Mouse (Mus musculus) midbrain, embryonic 14.5 days (tissue): ENCODE results near the gene Olfr954. TPM values are rescaled to one million over a fixed set of nuclear protein-coding genes. Genes with fewer than 3 reads are reported as not detected.
A peak's percentile ranks its signal among the peaks of the same experiment; 100 is the strongest.

Experiments used
- ATAC-seq: fragments of 200-750 bp; cut with Nextera tagmentation; 2 replicates; pipeline ENCODE4 v1.8.0; 2017; ENCODE audit warnings: moderate number of reproducible peaks, moderate library complexity; ENCODE audit not compliant: low FRiP score, low TSS enrichment
- DNase-seq: peaks from one replicate; pipeline ENCODE4 v3.0.0-alpha.2; 2015
- H3K27ac ChIP-seq: fragments of 300-500 bp; sonication (generic); replicated peaks from 2 replicates; pipeline ENCODE4 v1.5.1; 2014; ENCODE audit warnings: mild to moderate bottlenecking, low read depth, low read length, moderate library complexity
- H3K27me3 ChIP-seq: fragments of 300-500 bp; sonication (generic); 2 replicates; pipeline ENCODE4 v1.6.1; 2014; ENCODE audit warnings: low read length, control low read depth, mixed read lengths; ENCODE audit not compliant: control insufficient read depth, insufficient read depth
- H3K36me3 ChIP-seq: fragments of 300-500 bp; sonication (generic); 2 replicates; pipeline ENCODE4 v1.6.1; 2014; ENCODE audit warnings: low read length, control low read depth; ENCODE audit not compliant: control insufficient read depth, insufficient read depth
- H3K4me1 ChIP-seq: fragments of 300-500 bp; sonication (generic); 2 replicates; pipeline ENCODE4 v1.6.1; 2014; ENCODE audit warnings: mild to moderate bottlenecking, antibody characterized with exemption, low read length, control low read depth; ENCODE audit not compliant: control insufficient read depth, insufficient read depth
- H3K4me2 ChIP-seq: fragments of 300-500 bp; sonication (generic); 2 replicates; pipeline ENCODE4 v1.6.1; 2014; ENCODE audit warnings: mild to moderate bottlenecking, low read length, moderate library complexity
- H3K4me3 ChIP-seq: fragments of 300-500 bp; sonication (generic); replicated peaks from 2 replicates; pipeline ENCODE4 v1.5.1; 2014; ENCODE audit warnings: low read depth, low read length
- H3K9ac ChIP-seq: fragments of 300-500 bp; sonication (generic); replicated peaks from 2 replicates; pipeline ENCODE4 v1.6.1; 2014; ENCODE audit warnings: mild to moderate bottlenecking, low read length, moderate library complexity
- H3K9me3 ChIP-seq: fragments of 300-500 bp; sonication (generic); 2 replicates; pipeline ENCODE4 v1.6.1; 2016; ENCODE audit warnings: low read length, control low read depth, mixed read lengths; ENCODE audit not compliant: control insufficient read depth
- WGBS: fragments of 180-500 bp; shearing (Covaris S2); extraction: QIAGEN DNeasy Blood & Tissue Kit; methylation state at CpG from one replicate; pipeline ENCODE4 v1.1.7; 2014; 5-methylcytosine and 5-hydroxymethylcytosine counted together
- polyA plus RNA-seq: library from polyadenylated mRNA; unstranded; fragments of >200 nt; fragmentation: Nextera tagmentation; extraction: Ambion mirVana; gene quantifications from 2 replicates; pipeline ENCODE4 v1.2.1, GENCODE M21; 2014

The Olfr954 gene
- not detected in 2 replicates for polyA plus RNA-seq

DNA sequence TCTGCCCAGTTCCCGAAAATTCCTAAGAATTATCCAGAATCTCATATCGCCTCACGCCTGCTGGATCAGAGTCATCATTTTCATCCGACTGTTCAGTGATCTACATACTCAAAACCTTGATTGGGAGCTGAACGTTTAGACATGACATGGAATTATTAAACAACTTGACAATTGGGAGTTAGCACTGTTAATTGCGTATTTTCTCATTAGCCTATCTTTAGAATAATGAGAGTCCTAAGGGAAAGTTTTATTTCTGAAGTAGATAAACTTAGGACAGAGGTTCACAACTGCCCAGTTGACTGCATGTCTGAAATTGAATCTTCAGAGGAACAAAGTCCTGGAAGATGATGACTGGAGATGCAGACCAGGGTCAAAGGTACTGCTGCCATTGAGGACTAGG, at the start of gene Olfr954:
TSS of gene Olfr954 (plus strand) at position 301 of the 400 bp plus-strand sequence.
- Histone ChIP-seq H3K36me3 (no peaks in the 10 kb centered on the region), H3K4me1 (no peaks in the 10 kb centered on the region), H3K9ac (no peak within 1 kb of the TSS), H3K4me2 (no peak within 1 kb of the TSS), H3K9me3 (no peaks in the 10 kb centered on the region), H3K27ac (no peak within 1 kb of the TSS), H3K27me3 (no peaks in the 10 kb centered on the region), H3K4me3 (no peak within 1 kb of the TSS)
- ATAC-seq (no peak), DNase-seq (no peak)
- 88% methylated on average over 6 of the region's 6 CpGs for WGBS

DNA sequence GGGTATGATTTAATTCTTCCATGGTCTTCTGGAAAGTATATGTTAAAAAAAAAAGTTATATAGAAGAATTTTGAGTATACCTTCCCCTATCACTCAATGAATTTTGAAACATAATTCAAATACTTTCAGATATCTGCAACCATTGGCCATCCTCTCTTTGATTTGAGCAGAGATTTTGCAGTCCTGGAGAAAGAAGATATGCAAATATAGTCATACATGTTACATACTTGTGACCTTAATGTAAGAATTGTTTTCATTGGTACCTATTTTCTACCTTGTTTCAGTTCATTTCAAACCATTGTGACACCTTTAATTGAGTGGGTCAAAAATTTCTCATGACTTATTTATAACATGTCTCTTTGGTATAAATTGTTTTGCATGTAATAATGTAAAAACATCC, 29.5 kb upstream of the Olfr954 start, which contains the start of gene Olfr952:
TSS of gene Olfr952 (minus strand) at position 101 of the 400 bp plus-strand sequence.
- Histone ChIP-seq H3K4me2 (no peak within 1 kb of the TSS), H3K9ac (no peak within 1 kb of the TSS), H3K9me3 (no peaks in the 10 kb centered on the region), H3K27me3 (no peaks in the 10 kb centered on the region), H3K27ac (no peak within 1 kb of the TSS), H3K4me3 (no peak within 1 kb of the TSS), H3K36me3 (no peaks in the 10 kb centered on the region), H3K4me1 (no peaks in the 10 kb centered on the region)
- ATAC-seq: no peak
- DNase-seq: no peak

DNA sequence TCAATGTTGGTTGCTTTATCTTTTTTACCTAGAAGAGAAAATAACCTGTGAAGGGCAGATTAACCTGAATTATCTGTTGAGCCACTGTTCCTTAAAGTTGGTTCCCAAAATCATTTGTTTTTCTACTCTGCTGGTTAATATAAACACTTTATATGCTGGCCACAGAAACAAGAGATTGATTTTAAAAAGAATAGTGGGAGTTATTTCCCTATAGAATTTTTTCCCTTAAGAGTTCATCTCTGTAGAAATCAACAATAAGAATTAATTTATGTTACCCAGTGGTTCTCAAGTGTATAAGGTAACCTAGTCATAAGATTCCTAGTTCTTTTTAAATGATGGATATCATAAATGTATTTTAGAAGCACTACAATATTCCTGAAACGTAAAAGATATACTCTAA, 15.3 kb downstream of the Olfr954 start, which contains the start of gene Olfr955:
TSS of gene Olfr955 (minus strand) at position 101 of the 400 bp plus-strand sequence.
- no peak for DNase-seq
- Histone ChIP-seq H3K4me2 (no peak within 1 kb of the TSS), H3K9me3 (no peaks in the 10 kb centered on the region), H3K36me3 (no peaks in the 10 kb centered on the region), H3K4me1 (no peaks in the 10 kb centered on the region), H3K27ac (no peak within 1 kb of the TSS), H3K4me3 (no peak within 1 kb of the TSS), H3K9ac (no peak within 1 kb of the TSS), H3K27me3 (no peaks in the 10 kb centered on the region)
- no peak for ATAC-seq
- WGBS: 46% methylated on average over 1 of the region's 1 CpGs

DNA sequence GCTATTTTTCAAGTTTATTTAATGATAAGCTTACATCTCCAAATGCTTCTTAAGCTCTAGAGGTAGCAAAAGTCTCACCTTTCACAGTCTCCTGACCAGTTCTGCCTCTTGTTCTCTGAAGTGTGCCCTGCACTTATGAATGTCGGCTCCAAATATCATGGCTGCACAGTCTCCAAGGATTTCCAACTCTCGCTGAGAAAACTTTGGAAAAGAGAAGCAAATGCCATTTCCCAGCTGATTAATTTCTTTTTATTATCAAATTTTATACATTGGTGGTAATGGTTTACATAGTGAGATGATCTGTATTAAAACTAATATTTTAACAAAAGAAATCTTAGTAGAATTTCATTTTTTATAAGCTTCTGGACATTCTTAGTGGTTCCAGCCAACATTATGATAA, 37.4 kb downstream of the Olfr954 start, which contains the start of gene Olfr44:
TSS of gene Olfr44 (minus strand) at position 101 of the 400 bp plus-strand sequence.
- ATAC-seq (no peak), DNase-seq (no peak)
- H3K4me1 ChIP-seq: no peaks in the 10 kb centered on the region
- H3K36me3 ChIP-seq: no peaks in the 10 kb centered on the region
- H3K27ac ChIP-seq: no peak within 1 kb of the TSS
- 92% methylated on average over 2 of the region's 2 CpGs for WGBS
- H3K4me3 ChIP-seq: no peak within 1 kb of the TSS
- H3K4me2 ChIP-seq: no peak within 1 kb of the TSS
- no peaks in the 10 kb centered on the region for H3K9me3 ChIP-seq
- H3K27me3 ChIP-seq: no peaks in the 10 kb centered on the region
- no peak within 1 kb of the TSS for H3K9ac ChIP-seq

DNA sequence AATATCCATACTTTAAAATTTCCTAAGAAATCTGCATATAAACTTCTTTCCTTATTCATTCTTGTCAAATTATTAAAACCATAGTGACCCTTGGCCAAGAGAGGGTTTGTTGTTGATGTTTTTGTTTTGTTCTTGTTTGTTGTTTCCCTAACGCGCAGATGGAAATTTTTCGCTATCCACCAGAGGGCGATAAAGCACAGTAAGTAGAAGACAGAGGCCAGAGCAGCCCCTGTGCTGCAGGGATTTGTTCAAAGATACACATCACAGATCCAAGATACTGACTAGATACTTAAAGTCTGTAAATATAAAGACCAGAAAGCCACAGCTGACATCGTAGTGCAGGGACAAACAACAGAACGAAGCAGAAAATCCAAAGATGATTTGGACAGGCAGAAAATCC, 52.5 kb downstream of the Olfr954 start:
- Histone ChIP-seq H3K9ac (0 out of 2 replicates have a peak overlapping the region, but pooled peaks have one; percentile 9), H3K36me3 (no peaks in the 10 kb centered on the region), H3K27ac (no peak overlapping the region), H3K4me1 (no peaks in the 10 kb centered on the region), H3K4me3 (no peak overlapping the region), H3K27me3 (no peaks in the 10 kb centered on the region), H3K4me2 (no peak overlapping the region), H3K9me3 (no peaks in the 10 kb centered on the region)
- peak; percentile 92 for DNase-seq
- ATAC-seq: peak; percentile 71
- 12% methylated on average over 6 of the region's 6 CpGs for WGBS

DNA sequence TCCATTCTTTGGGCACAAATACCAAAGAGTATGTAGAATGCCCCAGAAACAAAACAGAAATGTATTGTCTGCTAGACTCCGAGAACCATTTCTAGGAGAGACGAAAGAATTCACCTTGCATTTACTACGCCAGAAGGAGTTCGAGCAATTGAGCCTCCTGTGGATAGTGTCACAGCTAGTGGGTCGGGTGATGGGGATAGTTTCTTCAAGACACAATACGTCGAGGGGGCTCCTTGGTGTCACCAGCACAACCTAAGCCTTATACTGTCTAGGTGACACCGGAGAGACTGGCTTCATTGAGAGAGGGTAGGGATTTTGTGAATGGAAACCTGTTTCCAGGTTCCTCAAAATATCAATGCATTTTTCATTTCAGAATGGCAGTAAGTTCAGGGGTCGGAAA, 52.9 kb downstream of the Olfr954 start:
- Histone ChIP-seq H3K4me2 (no peak overlapping the region), H3K9ac (0 out of 2 replicates have a peak overlapping the region, but pooled peaks have one; percentile 9), H3K27ac (no peak overlapping the region), H3K27me3 (no peaks in the 10 kb centered on the region), H3K4me1 (no peaks in the 10 kb centered on the region), H3K4me3 (no peak overlapping the region), H3K36me3 (no peaks in the 10 kb centered on the region), H3K9me3 (no peaks in the 10 kb centered on the region)
- DNase-seq (no peak), ATAC-seq (no peak)
- 77% methylated on average over 9 of the region's 9 CpGs for WGBS

Other genes with a start within 250 kb of the Olfr954 start
- gene Olfr1537, start 206.7 kb upstream of the Olfr954 start, polyA plus RNA-seq: not detected in 2 replicates
- not detected in 2 replicates for gene Olfr945, start 179.9 kb upstream of the Olfr954 start, polyA plus RNA-seq
- not detected in 2 replicates for gene Olfr948, start 130.7 kb upstream of the Olfr954 start, polyA plus RNA-seq
- not detected in 2 replicates for gene Olfr951, start 69.3 kb upstream of the Olfr954 start, polyA plus RNA-seq
- gene Olfr952, start 29.6 kb upstream of the Olfr954 start, polyA plus RNA-seq: not detected in 2 replicates
- not detected in 2 replicates for gene Olfr955, start 15.2 kb downstream of the Olfr954 start, polyA plus RNA-seq
- not detected in 2 replicates for gene Olfr44, start 37.3 kb downstream of the Olfr954 start, polyA plus RNA-seq
- not detected in 2 replicates for gene Olfr957, start 59.1 kb downstream of the Olfr954 start, polyA plus RNA-seq
- gene Olfr958, start 97.4 kb downstream of the Olfr954 start, polyA plus RNA-seq: not detected in 2 replicates
- gene Olfr959, start 118.9 kb downstream of the Olfr954 start, polyA plus RNA-seq: not detected in 2 replicates
- 127 and 131 TPM in 2 replicates for gene AW551984, start 147.7 kb downstream of the Olfr954 start, polyA plus RNA-seq
- not detected in 2 replicates for gene Olfr148, start 154.0 kb downstream of the Olfr954 start, polyA plus RNA-seq
- not detected in 2 replicates for gene Olfr960, start 164.7 kb downstream of the Olfr954 start, polyA plus RNA-seq
- not detected in 2 replicates for gene Olfr961, start 188.4 kb downstream of the Olfr954 start, polyA plus RNA-seq
- gene Olfr963, start 210.5 kb downstream of the Olfr954 start, polyA plus RNA-seq: not detected in 2 replicates